Mouse (Mus musculus) erythroid progenitor cell, adult 5-6 weeks (primary cell): ENCODE results near the gene Gm20716. TPM values are rescaled to one million over a fixed set of nuclear protein-coding genes. Genes with fewer than 3 reads are reported as not detected.

Source experiments
- ATAC-seq: replicated peaks from 2 replicates; pipeline ENCODE4 v1.8.0; 2016; ENCODE audit warnings: moderate number of reproducible peaks, mild to moderate bottlenecking, moderate TSS enrichment, inconsistent platforms; ENCODE audit not compliant: poor library complexity, low FRiP score, severe bottlenecking
- total RNA-seq, 2 experiments: library from RNA; stranded (forward) in 1 of 2; stranded (reverse) in 1 of 2; fragments of 150-400 nt in 1 of 2; fragments of 186-747, 209-891 nt in 1 of 2; gene quantifications; 2 replicates each; pipeline versions ENCODE4 v1.2.3 to v1.2.4; 2015 to 2017; ENCODE audit warnings: low replicate concordance in 2 of 2

The Gm20716 gene
- total RNA-seq, 2 experiments from 2014 or later: 14.3 to 28.4 TPM

GRCm38 (mm10) chr2:168230773-168231470, 758 bp upstream of the Gm20716 start:
- ATAC-seq: no peak

GRCm38 (mm10) chr2:168229116-168230025, 793 bp downstream of the Gm20716 start:
- ATAC-seq: peak; percentile 32; the same call in 1 of the 2 replicates

- ATAC-seq: no peak
Observed at GRCm38 (mm10) chr2:168223326-168223725, 6.8 kb downstream of the Gm20716 start.

GRCm38 (mm10) chr2:168213788-168214397, 16.3 kb downstream of the Gm20716 start:
- ATAC-seq: no peak

GRCm38 (mm10) chr2:168207883-168208282, 22.3 kb downstream of the Gm20716 start:
- ATAC-seq: no peak

- peak; percentile 91 for ATAC-seq
Observed at GRCm38 (mm10) chr2:168206725-168207644, 23.2 kb downstream of the Gm20716 start, which contains the start of gene Adnp. TSS of gene Adnp (minus strand) at chr2:168207112.

GRCm38 (mm10) chr2:168205681-168206631, 24.2 kb downstream of the Gm20716 start:
- ATAC-seq: peak; percentile 8; the same call in 1 of the 2 replicates

GRCm38 (mm10) chr2:168205265-168205664, 24.9 kb downstream of the Gm20716 start:
- peak; percentile 75 for ATAC-seq

GRCm38 (mm10) chr2:168204476-168204999, 25.6 kb downstream of the Gm20716 start:
- no peak for ATAC-seq

- ATAC-seq: no peak
Observed at GRCm38 (mm10) chr2:168200014-168200691, 30.0 kb downstream of the Gm20716 start.

- ATAC-seq: no peak
Observed at GRCm38 (mm10) chr2:168199476-168199875, 30.7 kb downstream of the Gm20716 start.

GRCm38 (mm10) chr2:168198421-168198820, 31.7 kb downstream of the Gm20716 start:
- no peak for ATAC-seq

- ATAC-seq: no peak
Observed at GRCm38 (mm10) chr2:168195721-168196120, 34.4 kb downstream of the Gm20716 start.

- ATAC-seq: no peak
Observed at GRCm38 (mm10) chr2:168193685-168194084, 36.5 kb downstream of the Gm20716 start.

GRCm38 (mm10) chr2:168191856-168192255, 38.3 kb downstream of the Gm20716 start:
- no peak for ATAC-seq

- ATAC-seq: no peak
Observed at GRCm38 (mm10) chr2:168175946-168176345, 54.2 kb downstream of the Gm20716 start.

GRCm38 (mm10) chr2:168170167-168170685, 59.9 kb downstream of the Gm20716 start:
- ATAC-seq: peak; percentile 94
